Mouse (Mus musculus) CD4-positive helper T cell, adult 2 months (primary cell): ENCODE data around the gene Ythdf2.

Experiments
- DNase-seq: peaks from one replicate; pipeline ENCODE4 v3.0.0-alpha.2; 2012; ENCODE audit warnings: low read depth, missing footprints, low spot score

Ythdf2 gene

GRCm38 (mm10) chr4:132210325-132210724 lies 1.8 kb downstream of the Ythdf2 start:
- DNase-seq: no peak

DNA sequence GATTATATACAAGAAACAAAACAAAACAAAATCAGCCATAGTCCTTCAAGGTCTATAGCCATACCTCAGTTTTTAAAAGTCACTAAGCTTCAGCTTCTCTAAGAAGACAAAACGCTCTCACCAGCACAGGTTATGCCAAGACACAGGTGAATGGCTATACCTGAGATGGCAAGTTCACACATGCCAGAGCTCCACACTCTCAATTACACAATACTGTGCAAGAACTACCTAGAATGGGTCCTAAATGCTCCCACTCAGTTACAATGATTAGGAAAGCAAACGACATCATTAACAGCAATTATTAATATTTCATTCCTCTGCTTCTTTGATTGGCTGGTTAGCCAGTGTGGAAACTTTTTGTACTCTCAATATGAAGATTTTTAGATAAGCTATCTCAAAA lies 2.8 kb downstream of the Ythdf2 start:
- no peak for DNase-seq

- no peak for DNase-seq
Observed at GRCm38 (mm10) chr4:132207280-132207679, 4.8 kb downstream of the Ythdf2 start.

DNA sequence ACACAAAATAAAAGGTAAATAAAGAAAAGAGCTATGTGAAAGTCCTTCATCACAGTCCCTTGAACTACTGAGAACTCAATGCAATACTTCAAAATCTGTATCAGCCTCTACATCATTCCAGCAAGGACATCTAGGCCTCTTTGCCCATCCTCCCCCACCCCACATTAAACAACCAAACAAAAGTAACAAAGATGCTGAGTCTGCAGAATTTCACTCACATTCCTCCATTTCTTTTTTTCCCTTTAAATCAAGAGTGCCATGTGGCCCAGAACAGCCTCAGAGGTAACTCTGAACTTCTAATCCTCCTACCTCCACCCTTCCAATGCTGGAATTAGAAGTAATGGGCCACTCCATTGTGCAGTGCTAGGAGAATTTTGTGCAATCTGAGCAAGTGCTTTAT lies 13.3 kb downstream of the Ythdf2 start:
- no peak for DNase-seq

DNA sequence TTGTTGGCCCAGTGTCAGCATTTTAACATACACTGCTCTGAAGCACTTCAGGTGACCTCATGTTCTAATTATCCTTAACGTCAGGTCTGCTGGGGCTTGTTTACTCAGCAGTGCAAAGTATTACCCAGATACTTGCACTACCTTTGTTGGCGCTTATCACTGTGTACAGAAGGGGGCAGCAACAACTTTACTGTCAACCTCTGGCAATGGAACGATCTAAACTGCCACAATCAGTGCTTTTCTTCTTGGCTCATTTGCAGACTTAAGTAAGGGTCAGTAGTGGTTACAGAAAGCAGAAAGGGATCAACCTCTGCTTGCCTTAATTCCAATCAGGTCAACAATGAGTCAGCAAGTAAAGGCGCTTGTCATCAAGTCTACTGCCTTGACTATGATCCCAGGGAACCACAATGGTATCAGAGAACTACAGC lies 13.8 kb downstream of the Ythdf2 start:
- peak; percentile 59 for DNase-seq

- DNase-seq: no peak
Observed at GRCm38 (mm10) chr4:132194975-132195374, 17.1 kb downstream of the Ythdf2 start.

DNA sequence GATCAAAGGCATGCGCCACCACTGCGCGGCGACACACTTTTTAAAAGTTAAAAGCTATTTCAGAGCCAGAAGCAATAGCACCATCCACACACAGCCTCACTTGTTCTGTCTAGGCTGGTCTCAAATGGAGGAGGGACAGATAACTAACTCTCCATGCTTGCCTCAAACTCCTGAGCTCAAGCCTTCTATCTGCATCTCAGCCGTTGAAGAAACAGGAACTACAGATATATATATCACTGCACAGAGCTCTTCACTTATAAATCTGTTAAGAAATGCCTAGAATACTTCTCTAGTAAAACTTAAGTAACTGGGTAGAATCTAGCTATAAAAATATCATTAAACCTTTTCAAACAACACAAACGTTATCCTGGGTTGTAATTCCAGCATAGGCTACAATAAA lies 17.7 kb downstream of the Ythdf2 start:
- DNase-seq: no peak

GRCm38 (mm10) chr4:132187826-132188401 lies 24.2 kb downstream of the Ythdf2 start:
- DNase-seq: no peak

- DNase-seq: no peak
Observed at GRCm38 (mm10) chr4:132183162-132183561, 28.9 kb downstream of the Ythdf2 start.

- DNase-seq: no peak
Observed at GRCm38 (mm10) chr4:132181721-132182658, 30.1 kb downstream of the Ythdf2 start.

- DNase-seq: no peak
Observed at GRCm38 (mm10) chr4:132180710-132181109, 31.4 kb downstream of the Ythdf2 start.

DNA sequence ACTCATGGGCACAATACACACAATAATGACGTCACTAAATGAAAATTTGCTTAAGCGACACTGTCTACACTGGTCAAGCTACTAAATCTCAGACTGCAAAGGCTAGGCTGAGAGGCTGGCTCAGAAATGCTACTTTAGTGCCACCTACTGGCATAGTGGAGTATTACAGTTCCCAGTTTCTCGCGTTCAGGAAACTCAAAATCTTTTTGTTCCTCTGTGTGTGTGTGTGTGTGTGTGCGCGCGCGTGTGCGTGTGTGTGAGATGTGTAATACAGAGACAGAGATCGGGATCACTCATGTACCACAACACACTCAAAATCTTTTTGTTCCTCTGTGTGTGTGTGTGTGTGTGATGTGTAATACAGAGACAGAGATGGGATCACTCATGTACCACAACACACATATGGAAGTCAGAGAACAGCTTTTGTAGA lies 33.5 kb downstream of the Ythdf2 start:
- DNase-seq: peak; percentile 73

GRCm38 (mm10) chr4:132176474-132176873 lies 35.6 kb downstream of the Ythdf2 start:
- DNase-seq: no peak

DNA sequence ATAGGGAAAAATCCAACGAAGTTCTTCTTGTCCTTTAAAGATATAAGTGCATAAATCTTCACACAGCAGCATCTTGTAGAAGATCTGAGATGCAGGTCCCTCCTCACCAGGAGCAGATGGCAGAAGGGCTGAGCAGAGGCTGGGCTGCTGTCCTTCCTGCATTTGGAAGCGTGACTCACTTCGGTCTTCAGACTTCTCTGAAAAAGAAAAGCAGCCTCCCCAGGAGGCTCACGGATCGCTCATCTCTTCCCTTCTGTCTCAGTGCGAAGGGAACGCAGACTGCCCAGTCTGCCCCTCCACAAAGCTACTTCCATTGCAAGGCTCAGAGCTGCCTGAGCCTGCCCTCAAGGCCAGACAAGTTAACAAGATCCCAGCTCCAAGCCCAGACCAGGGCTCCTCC lies 41.2 kb downstream of the Ythdf2 start:
- DNase-seq: no peak

DNA sequence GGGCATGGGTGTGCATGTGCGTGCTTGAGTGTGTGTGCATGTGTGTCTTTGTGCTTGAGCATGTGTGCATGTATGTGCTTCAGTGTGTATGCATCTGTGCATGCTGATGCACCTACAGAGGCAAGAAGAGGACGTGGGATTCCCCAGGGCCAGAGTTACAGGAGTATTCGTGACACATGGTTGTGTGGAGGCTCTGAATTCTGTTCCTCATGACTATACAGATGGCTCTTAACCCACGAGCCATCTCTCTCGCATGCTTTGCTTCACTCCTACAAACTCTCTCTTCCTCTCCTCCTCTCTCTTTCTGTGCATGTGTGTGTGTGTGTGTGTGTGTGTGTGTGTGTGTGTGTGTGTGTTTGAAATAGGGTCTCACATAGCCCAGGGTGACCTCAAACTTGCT lies 42.3 kb downstream of the Ythdf2 start:
- no peak for DNase-seq

GRCm38 (mm10) chr4:132169271-132169670 lies 42.8 kb downstream of the Ythdf2 start:
- DNase-seq: no peak

GRCm38 (mm10) chr4:132167436-132167835 lies 44.7 kb downstream of the Ythdf2 start:
- no peak for DNase-seq

GRCm38 (mm10) chr4:132166350-132167290 lies 45.5 kb downstream of the Ythdf2 start:
- no peak for DNase-seq

GRCm38 (mm10) chr4:132165691-132166090 lies 46.4 kb downstream of the Ythdf2 start:
- DNase-seq: no peak

DNA sequence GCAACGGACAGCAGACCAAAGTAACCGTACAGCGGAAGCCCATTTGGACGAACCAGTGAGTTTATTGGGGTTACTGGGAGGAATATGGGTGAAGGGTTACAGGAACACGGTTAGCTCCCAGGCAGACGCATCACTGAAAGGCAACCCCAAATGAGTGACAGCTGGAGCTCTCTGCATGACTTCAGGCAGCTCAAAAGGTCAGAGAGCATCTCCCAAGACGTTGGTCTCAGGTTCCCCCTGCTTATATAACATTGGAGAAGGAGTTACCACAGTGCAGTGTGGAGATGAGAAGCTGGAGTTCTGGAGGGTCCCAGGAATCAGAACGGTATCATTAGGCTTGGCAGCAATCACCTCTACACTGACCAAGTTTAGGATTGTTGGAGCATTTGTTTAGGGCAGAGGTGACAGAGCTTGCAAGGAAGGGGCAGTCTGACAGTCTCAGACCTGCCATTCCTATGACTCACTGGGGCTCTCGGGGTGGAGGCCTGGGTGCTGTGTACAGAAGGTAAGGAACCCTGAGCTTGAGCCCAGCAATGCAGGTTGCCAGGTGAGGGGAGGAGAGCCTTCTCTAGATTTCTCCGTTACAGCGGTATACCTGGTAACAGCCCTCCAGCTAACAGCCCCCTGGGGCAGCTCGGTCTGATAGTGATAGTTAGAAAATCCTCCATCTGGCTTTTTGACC lies 55.0 kb downstream of the Ythdf2 start:
- no peak for DNase-seq
